Mouse (Mus musculus): ENCODE data around the gene Grik3. TPM values are rescaled to one million over a fixed set of nuclear protein-coding genes. Genes with fewer than 3 reads are reported as not detected.

The Grik3 gene
- polyA plus RNA-seq, 1 experiment from 2014 or later, result not detected

- POLR2A ChIA-PET, result no interaction called here
- in situ Hi-C loops (cut with MboI; ENCODE audit: low pct_unique_long_range_greater_than_20kb), result no loop called here
- ATAC-seq (no peak), DNase-seq (ENCODE audit: low read depth, low spot score) (no peak)
- CTCF ChIA-PET, result no interaction called here
- H3K27me3 ChIP-seq, result no peaks in the 10 kb centered on the region
- no peak for TF ChIP-seq CTCF (IDR thresholded peaks at IDR 0.05)
These were observed 161.3 kb downstream of the Grik3 start for GRCm38 (mm10) chr4:125651676-125652246.

DNA sequence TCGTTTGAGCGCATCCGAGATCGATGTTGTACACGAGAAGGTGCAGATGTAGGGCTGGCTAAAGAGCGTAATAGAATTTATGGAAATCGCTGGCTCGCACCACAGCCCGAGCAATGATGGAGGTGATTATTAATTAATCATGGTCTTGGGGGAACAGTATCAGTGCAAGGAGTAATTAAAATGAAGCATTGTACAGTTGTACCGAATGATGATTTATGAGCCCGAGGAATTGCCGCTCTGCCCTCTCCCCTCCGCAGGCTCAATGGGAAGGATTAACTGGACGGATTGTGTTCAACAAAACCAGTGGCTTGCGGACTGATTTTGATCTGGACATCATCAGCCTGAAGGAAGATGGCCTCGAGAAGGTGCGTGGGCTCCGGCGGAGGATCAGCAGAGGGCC lies 165.5 kb downstream of the Grik3 start:
- CTCF ChIA-PET, result no interaction called here
- no peak for DNase-seq (ENCODE audit: low read depth, low spot score)

GRCm38 (mm10) chr4:125658376-125658775 lies 167.9 kb downstream of the Grik3 start:
- in situ Hi-C loops (cut with MboI; ENCODE audit: low pct_unique_long_range_greater_than_20kb), result no loop called here
- POLR2A ChIA-PET, result no interaction called here
- ATAC-seq, result no peak
- no peaks in the 10 kb centered on the region for H3K27me3 ChIP-seq
- DNase-seq (ENCODE audit: low read depth, low spot score), result no peak
- no peak for TF ChIP-seq CTCF (IDR thresholded peaks at IDR 0.05)
- CTCF ChIA-PET, result no interaction called here

More for the DNA sequence above, 165.5 kb downstream of the Grik3 start:
- no peak for ATAC-seq
- no peak for TF ChIP-seq CTCF (IDR thresholded peaks at IDR 0.05)
- no peaks in the 10 kb centered on the region for H3K27me3 ChIP-seq
- in situ Hi-C loops (cut with MboI; ENCODE audit: low pct_unique_long_range_greater_than_20kb), result no loop called here
- POLR2A ChIA-PET, result no interaction called here

DNA sequence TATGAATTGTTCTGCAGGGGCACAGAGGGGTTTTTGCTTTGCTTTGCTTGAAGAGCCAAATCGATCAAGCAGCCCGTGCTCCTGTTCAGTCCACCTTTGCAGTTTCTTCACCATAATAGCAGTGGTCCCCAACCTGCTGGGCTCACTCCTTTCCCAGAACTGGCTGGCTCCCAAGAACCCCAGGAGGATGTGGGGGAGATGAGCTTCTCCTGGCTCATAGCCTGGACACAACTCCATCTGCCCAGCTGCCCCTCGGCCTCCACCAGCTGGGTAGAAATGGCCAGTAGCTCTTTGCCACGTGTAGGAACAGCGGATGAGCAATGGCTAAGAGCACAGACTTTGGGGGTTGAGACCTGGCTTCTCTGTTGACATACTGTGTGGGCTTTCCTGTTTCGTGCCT lies 171.5 kb downstream of the Grik3 start:
- ChIA-PET POLR2A (no interaction called here), CTCF (no interaction called here)
- ATAC-seq (no peak), DNase-seq (ENCODE audit: low read depth, low spot score) (no peak)
- TF ChIP-seq CTCF (IDR thresholded peaks at IDR 0.05), result no peak
- H3K27me3 ChIP-seq, result no peaks in the 10 kb centered on the region
- in situ Hi-C loops (cut with MboI; ENCODE audit: low pct_unique_long_range_greater_than_20kb), result no loop called here

DNA sequence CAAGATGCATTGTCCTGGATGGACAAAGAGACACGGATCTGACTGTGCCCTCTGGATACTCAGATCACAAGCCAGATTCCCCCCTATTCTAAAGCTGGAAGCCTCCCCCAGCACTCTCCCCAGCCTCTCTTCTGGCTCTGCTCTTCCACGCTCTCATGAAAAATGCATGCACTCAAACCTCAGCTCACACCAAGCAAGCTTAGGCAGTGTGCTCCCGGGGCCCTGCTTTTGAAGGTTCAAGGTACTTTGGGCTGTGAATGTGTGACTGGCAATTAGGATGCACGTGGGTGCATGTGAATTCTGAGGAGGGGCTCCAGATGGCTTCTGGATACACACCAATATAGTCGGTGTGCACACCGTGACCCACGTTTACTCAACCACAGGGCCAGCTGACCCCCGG lies 172.8 kb downstream of the Grik3 start:
- in situ Hi-C loops (cut with MboI; ENCODE audit: low pct_unique_long_range_greater_than_20kb), result no loop called here
- ChIA-PET CTCF (no interaction called here), POLR2A (no interaction called here)
- ATAC-seq (no peak), DNase-seq (ENCODE audit: low read depth, low spot score) (no peak)
- no peak for TF ChIP-seq CTCF (IDR thresholded peaks at IDR 0.05)
- no peaks in the 10 kb centered on the region for H3K27me3 ChIP-seq

DNA sequence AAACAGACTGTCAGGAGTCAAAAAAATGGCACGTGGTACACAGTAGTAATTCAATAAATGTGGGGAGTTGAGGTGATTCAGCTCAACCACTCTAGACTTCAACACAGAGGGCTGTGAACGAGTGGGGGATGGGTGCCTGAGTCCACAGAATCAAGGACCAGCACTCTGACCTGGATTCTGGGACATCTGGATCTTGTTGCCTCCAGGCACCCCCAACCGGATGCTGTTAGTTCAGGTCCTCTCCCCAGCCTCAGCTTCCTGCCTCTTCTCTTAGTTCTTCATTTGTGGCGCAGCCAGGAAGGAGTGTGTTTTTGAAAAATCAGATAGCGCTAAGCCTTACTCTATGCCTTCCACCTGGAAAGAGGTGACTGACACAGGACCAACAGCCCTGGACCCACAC lies 175.5 kb downstream of the Grik3 start:
- no peak for ATAC-seq
- ChIA-PET CTCF (no interaction called here), POLR2A (no interaction called here)
- in situ Hi-C loops (cut with MboI; ENCODE audit: low pct_unique_long_range_greater_than_20kb), result no loop called here
- no peak for DNase-seq (ENCODE audit: low read depth, low spot score)
- no peaks in the 10 kb centered on the region for H3K27me3 ChIP-seq
- TF ChIP-seq CTCF (IDR thresholded peaks at IDR 0.05), result no peak

GRCm38 (mm10) chr4:125682007-125682406 lies 191.5 kb downstream of the Grik3 start:
- no peak for ATAC-seq
- peaks cover 15% of the 10 kb centered on the region for H3K27me3 ChIP-seq
- in situ Hi-C loops (cut with MboI; ENCODE audit: low pct_unique_long_range_greater_than_20kb), result no loop called here
- DNase-seq (ENCODE audit: low read depth, low spot score), result no peak
- TF ChIP-seq CTCF (IDR thresholded peaks at IDR 0.05), result no peak
- ChIA-PET CTCF (no interaction called here), POLR2A (no interaction called here)

DNA sequence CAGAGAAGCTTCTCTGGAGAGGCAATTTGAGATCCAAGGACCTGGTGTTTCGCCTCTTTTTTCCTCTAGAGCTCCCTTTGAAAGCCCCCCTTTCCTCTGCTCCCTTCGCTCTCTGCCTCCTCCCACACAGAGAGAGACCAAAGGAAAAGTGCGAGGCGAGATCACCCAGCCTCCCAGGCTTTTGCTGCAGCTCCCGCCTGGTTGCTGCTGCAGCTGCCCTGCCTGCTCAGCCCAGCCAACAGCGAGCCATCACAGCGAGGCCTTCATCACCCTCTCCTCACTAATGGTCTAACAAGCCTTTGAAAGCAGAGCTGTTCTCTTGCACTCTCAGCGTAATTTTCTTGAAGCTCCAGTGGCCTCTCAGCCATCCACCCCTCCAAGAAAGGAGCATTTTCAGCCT lies 196.6 kb downstream of the Grik3 start:
- DNase-seq (ENCODE audit: low read depth, low spot score) (no peak), ATAC-seq (no peak)
- peaks cover 4% of the 10 kb centered on the region for H3K27me3 ChIP-seq
- in situ Hi-C loops (cut with MboI; ENCODE audit: low pct_unique_long_range_greater_than_20kb), result no loop called here
- ChIA-PET POLR2A (no interaction called here), CTCF (no interaction called here)
- no peak for TF ChIP-seq CTCF (IDR thresholded peaks at IDR 0.05)

DNA sequence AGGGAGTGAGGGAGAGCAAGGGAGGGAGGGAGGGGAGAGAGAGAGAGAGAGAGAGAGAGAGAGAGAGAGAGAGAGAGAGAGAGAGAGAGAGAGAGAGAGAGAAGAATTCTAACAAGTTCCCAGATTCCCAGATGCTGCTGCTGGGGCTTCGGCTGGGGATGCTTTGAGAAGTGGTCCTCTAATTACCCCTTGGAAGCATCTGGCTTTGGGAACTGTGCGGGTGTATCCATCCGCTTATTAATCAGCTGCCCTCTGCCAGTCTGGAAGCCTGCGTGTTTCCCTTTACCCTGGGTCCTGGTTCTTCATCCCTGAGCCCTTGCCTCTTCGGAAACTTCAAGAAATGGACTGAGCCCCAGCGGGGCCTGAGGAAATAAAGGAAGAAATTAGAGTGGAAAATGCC lies 204.9 kb downstream of the Grik3 start:
- no peak for ATAC-seq
- no peak for DNase-seq (ENCODE audit: low read depth, low spot score)
- H3K27me3 ChIP-seq, result peaks cover 7% of the 10 kb centered on the region
- POLR2A ChIA-PET, result interaction anchor here (0.9 kb wide), 1 partner anchor 15 kb away, joined by 5 read pairs; no protein-coding TSS in a partner anchor
- in situ Hi-C loops (cut with MboI; ENCODE audit: low pct_unique_long_range_greater_than_20kb), result no loop called here
- no peak for TF ChIP-seq CTCF (IDR thresholded peaks at IDR 0.05)
- CTCF ChIA-PET, result no interaction called here

DNA sequence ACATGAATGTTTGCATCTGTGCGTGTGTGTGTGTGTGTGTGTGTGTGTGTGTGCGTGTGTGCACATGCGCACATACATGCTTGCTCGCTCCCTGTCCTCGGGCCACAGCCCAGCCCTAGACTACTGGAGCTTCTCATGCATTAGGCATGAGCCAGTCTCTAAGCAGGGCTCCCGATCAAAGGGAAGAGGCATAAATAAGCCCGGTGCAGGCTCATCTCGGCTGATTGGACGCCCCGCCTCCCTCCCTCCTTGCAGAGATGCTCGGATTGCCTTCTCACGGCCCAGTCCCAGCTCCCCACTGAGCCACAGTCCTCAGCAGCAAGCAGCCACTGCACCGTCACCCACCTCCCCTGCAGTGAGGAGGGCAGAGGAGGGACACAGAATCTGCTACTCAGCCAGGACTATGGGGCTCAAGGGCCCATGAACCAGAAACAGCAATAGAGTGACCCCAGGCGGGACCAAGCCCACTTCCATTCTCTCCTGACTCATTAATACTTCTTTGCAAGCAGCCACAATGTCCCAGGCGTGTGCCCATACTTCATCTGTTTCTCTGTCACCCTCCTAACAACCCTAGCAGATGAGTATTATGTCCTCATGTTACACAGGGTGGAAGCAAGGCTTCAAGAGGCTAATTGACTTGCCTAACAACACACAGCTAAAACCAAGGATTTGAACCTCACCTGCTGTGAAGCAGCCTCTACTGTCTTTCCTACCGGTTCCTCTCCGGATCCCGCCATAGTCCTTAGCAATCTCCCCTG lies 205.9 kb downstream of the Grik3 start:
- TF ChIP-seq CTCF (IDR thresholded peaks at IDR 0.05), result no peak
- H3K27me3 ChIP-seq, result peaks cover 7% of the 10 kb centered on the region
- ChIA-PET CTCF (no interaction called here), POLR2A (no interaction called here)
- in situ Hi-C loops (cut with MboI; ENCODE audit: low pct_unique_long_range_greater_than_20kb), result no loop called here
- ATAC-seq (no peak), DNase-seq (ENCODE audit: low read depth, low spot score) (no peak)

- ATAC-seq, result no peak
- peaks cover under 1% of the 10 kb centered on the region for H3K27me3 ChIP-seq
- in situ Hi-C loops (cut with MboI; ENCODE audit: low pct_unique_long_range_greater_than_20kb), result no loop called here
- no peak for TF ChIP-seq CTCF (IDR thresholded peaks at IDR 0.05)
- DNase-seq (ENCODE audit: low read depth, low spot score), result no peak
- ChIA-PET CTCF (no interaction called here), POLR2A (no interaction called here)
These were observed 207.1 kb downstream of the Grik3 start for GRCm38 (mm10) chr4:125697626-125698025.

DNA sequence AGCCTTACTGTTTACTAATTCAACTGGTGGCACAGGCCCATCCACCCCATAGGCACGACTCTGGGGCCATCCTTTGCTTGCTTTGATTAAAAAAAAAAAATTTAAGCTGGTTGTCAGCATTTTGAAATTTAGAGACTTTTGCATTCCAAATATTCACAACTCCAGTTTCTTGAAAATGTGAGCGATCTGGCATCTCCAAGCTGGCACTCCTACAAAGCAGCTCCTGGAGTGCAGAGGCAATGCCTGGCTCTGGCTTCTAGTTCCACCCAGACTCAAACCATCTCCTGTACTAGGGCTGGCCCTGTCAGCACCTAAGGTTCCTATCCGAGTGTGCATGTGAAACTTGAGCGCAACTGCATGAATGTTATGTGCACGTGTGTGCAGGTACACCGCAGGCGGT lies 208.6 kb downstream of the Grik3 start:
- H3K27me3 ChIP-seq, result no peaks in the 10 kb centered on the region
- ATAC-seq, result no peak
- no peak for DNase-seq (ENCODE audit: low read depth, low spot score)
- ChIA-PET CTCF (no interaction called here), POLR2A (no interaction called here)
- TF ChIP-seq CTCF (IDR thresholded peaks at IDR 0.05), result no peak
- in situ Hi-C loops (cut with MboI; ENCODE audit: low pct_unique_long_range_greater_than_20kb), result no loop called here

Data from Patski (cell line).